Mouse (Mus musculus): ENCODE results near the gene Zmynd8. TPM values are rescaled to one million over a fixed set of nuclear protein-coding genes. Genes with fewer than 3 reads are reported as not detected.
A peak's percentile ranks its signal among the peaks of the same experiment; 100 is the strongest.

Zmynd8 gene
- total RNA-seq, 2 experiments from 2014 or later: 32.1 to 49.9 TPM

- peak; percentile 70 for ATAC-seq (replicated peaks; ENCODE audit: poor library complexity)
Measured at GRCm38 (mm10) chr2:165899923-165900322, 1.1 kb upstream of the Zmynd8 start.

- no peak for ATAC-seq (replicated peaks; ENCODE audit: poor library complexity)
Measured at GRCm38 (mm10) chr2:165899474-165899873, 658 bp upstream of the Zmynd8 start.

DNA sequence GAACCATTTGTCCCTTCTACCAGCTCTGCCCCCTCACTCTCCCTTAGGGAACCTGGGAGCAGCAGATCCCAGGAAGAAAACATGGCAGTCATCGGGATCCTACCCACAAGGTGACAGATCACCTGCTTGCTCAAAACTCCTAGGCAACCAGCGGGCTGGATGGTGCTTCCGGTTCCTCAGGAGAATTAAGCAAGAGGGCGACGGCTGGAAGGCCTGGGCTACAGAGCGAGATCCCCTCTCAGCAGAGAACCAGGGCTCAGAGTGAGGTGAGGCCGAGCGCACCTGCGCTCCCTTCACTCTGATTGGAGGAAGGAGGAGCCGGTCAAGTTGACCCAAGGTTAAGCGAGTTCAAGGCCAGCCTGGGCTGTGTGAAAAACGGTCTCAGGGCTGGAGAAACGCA, 2.6 kb downstream of the Zmynd8 start:
- no peak for ATAC-seq (replicated peaks; ENCODE audit: poor library complexity)

- ATAC-seq (replicated peaks; ENCODE audit: poor library complexity): no peak
Measured at GRCm38 (mm10) chr2:165895687-165896086, 3.1 kb downstream of the Zmynd8 start.

DNA sequence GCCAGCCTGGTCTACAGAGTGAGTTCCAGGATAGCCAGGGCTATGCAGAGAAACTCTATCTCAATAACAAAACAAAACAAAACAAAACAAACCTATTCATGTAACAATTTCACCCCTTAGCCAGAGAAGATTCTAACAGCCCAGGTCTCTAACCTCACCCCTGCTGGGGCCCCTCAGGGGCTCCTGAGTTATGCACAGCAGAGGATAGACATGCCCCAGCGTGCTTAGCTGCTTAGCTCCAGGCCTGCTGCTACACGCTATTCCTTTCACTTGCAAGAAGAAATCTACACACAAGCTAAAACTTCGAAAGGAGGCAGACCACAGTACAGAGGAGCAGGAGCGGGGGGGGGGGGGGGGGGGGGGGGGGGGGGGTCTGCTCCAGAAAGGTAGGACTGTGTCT, 4.3 kb downstream of the Zmynd8 start:
- no peak for ATAC-seq (replicated peaks; ENCODE audit: poor library complexity)

GRCm38 (mm10) chr2:165893232-165893631, 5.6 kb downstream of the Zmynd8 start:
- 0 out of 2 replicates have a peak, but pooled peaks have one; percentile 18 for ATAC-seq (replicated peaks; ENCODE audit: poor library complexity)

- no peak for ATAC-seq (replicated peaks; ENCODE audit: poor library complexity)
Measured at GRCm38 (mm10) chr2:165892626-165893025, 6.2 kb downstream of the Zmynd8 start.

GRCm38 (mm10) chr2:165890401-165890800, 8.4 kb downstream of the Zmynd8 start:
- no peak for ATAC-seq (replicated peaks; ENCODE audit: poor library complexity)

GRCm38 (mm10) chr2:165889874-165890273, 8.9 kb downstream of the Zmynd8 start:
- ATAC-seq (replicated peaks; ENCODE audit: poor library complexity): no peak

DNA sequence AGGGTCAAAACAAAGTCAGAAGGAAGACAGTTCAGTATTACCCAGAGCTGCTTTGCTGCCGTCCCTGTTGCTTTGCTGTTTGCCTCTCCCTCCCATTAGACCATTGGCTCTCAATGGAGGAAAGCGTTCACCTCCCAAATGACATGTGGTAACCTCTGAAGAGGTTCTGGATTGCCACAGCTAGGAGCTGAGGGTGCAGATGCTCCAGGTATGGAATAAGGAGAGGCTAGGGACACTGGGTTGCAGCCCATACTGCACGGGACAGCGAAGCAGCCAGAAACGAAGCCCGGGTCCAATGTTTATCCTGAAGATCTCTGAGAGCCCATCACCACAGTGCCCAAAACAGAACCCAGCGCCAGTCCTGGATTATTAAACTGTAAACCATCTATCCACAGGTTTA, 9.6 kb downstream of the Zmynd8 start:
- ATAC-seq (replicated peaks; ENCODE audit: poor library complexity): no peak

- peak; percentile 26 for ATAC-seq (replicated peaks; ENCODE audit: poor library complexity)
Measured at GRCm38 (mm10) chr2:165888813-165889221, 10.0 kb downstream of the Zmynd8 start.

- ATAC-seq (replicated peaks; ENCODE audit: poor library complexity): peak; percentile 63
Measured at GRCm38 (mm10) chr2:165888396-165888795, 10.4 kb downstream of the Zmynd8 start.

- ATAC-seq (replicated peaks; ENCODE audit: poor library complexity): no peak
Measured at GRCm38 (mm10) chr2:165886857-165887628, 11.8 kb downstream of the Zmynd8 start.

- no peak for ATAC-seq (replicated peaks; ENCODE audit: poor library complexity)
Measured at GRCm38 (mm10) chr2:165886482-165886856, 12.3 kb downstream of the Zmynd8 start.

GRCm38 (mm10) chr2:165885951-165886320, 12.9 kb downstream of the Zmynd8 start:
- no peak for ATAC-seq (replicated peaks; ENCODE audit: poor library complexity)

DNA sequence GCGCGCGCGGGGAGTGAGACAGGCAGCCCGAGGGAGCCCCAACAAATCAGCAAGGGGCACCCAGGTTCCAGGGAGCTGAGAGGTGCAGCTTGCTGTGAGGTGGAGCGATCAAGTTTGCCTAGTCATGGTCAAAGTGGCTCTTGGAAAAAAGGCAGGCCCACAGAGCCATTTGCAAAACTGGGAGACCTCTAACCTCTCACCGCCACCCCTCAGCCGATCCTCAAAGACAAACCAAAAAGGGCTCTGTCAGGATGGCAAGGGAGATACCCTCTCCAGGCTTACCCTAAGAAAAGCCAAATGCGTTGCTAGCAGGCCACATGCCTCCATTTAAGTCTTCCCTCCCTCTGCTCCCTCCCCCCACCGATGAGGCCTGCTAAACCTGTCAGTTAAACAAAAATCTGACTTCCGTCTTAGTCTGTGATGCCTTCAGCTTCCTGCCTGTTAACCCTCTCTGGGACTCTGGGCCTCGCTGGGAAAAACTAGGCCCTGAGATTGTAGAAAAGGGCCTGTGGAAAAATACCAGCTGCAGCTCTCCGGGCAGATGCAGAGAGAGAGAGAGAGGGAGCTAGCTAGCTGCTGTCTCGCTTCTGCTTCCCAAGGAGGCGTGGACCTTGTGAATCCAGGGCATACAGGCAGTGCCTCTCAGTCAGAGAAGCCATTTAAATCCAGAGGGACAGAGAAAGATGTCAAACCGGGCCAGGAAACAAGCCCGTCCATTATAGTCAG, 13.4 kb downstream of the Zmynd8 start:
- ATAC-seq (replicated peaks; ENCODE audit: poor library complexity): peak; percentile 30

DNA sequence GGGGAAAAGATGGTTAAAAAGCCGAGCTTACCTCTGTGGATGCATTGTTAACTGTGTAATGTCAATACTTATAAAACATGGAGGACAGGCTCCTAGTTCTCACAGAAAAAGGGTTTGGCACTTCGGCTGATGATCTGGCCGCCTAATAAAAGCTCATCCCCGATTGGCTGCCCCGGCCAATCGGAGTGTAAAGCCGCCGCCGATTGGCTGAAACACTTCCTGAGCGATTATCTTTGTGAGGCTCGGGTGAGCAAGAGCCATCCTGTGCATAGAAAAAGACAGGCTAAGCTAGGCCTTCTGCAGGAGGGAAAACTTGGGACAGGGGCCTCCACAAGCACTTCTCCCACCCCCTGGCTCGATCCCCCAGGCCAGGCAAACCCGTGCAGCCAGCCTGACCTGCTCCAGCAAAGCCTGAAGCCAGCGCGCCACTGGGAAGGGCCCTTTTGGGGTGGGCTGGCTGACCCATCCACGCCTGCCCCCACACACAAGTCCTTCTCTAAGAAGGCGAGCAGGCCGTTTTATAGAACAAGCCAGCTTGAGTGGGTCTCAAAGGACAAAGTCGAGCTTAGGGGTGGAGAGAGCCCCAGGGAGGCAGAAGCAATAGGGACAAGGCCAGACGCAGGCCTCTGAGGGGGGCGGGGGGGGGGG, 14.1 kb downstream of the Zmynd8 start:
- ATAC-seq (replicated peaks; ENCODE audit: poor library complexity): peak; percentile 60

DNA sequence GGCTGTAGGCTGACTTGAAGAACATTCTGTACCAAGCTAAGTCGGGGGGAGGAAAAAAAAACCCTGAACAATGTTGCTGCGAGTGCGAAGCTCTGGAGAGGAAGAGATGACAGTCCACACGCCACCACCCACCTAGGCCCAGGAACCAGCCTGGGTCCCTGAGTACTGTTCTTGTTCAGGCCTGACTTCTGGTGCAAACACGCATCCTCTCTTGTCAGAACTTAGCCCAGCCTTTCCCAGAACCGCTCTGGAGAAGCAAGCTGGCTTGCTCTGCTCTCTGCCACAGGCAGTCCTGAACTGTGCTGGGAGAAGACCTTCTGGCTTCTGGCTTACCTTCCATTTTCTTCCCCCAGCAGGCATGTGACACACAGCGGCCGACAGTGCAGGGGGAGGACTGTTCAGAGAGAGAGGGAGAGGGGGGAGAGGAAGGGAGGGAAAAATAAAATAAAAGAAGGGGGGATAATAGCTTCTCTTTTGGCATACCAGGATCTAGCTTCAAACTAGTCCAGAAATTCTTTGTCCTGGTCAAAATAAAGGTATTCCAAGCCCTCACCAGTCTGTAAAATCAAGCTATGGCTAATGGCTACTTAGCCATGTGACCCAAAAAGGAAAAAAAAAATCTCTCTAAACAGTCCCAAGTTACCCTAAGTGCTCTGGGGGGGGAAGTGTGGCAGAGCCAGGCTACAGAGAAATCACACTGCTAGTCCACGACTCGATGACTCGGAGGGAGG, 14.8 kb downstream of the Zmynd8 start:
- no peak for ATAC-seq (replicated peaks; ENCODE audit: poor library complexity)

- peak; percentile 12 for ATAC-seq (replicated peaks; ENCODE audit: poor library complexity)
Measured at GRCm38 (mm10) chr2:165883006-165883405, 15.8 kb downstream of the Zmynd8 start.

DNA sequence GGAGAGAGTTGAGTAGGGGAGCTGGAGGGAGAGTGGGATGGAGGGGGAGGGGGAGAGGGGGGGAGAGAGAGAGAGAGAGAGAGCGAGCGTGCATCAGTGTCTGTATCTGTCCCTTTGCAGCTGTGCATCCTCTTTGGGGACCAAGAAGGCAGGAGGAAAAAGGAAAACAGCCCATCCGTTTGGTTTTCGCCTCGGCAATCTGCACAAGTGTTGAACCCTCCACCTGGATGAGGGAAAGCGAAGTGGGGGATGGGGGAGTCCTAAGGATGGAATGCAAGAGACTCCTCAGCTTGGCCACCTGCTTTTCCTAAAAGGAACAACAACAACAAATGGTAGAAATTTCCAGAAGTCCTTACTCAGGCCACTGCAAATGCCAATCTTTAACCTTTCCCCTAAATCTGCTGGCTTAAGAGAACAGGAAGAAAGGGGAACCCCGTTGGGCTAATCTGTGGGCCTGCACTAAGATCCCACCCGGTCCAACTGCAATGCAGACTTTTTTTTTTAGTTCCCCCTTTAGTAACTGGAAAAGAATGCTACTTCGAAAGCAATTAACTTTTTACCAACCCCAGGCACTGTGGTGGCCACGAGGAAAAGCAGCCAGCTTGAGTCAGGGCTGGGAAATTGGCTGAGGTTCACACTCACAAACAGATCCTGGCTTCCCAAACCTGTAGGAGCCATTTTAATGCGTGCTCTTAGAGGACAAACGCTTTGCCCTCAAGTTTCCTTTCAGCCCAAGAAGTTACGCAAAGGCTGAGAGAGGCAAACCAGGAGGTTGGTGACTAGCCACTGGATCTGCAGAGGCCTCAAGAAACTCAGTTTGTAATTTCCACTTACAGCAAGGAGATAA, 17.0 kb downstream of the Zmynd8 start:
- ATAC-seq (replicated peaks; ENCODE audit: poor library complexity): no peak

Measured in megakaryocyte progenitor cell, adult 5-6 weeks (primary cell).